Mouse (Mus musculus) lung, postnatal 10 days (tissue): Measurements from ENCODE around the gene Ociad2.
A peak's percentile ranks its signal among the peaks of the same experiment; 100 is the strongest.
"Not testable (repeated sequence)": the region's sequence is repeated elsewhere in the genome, so short reads cannot be mapped to it uniquely, and the experiment has no call there.

Source experiments
- DNase-seq: peaks from one replicate; pipeline ENCODE4 v3.0.0; 2021

The Ociad2 gene

DNA sequence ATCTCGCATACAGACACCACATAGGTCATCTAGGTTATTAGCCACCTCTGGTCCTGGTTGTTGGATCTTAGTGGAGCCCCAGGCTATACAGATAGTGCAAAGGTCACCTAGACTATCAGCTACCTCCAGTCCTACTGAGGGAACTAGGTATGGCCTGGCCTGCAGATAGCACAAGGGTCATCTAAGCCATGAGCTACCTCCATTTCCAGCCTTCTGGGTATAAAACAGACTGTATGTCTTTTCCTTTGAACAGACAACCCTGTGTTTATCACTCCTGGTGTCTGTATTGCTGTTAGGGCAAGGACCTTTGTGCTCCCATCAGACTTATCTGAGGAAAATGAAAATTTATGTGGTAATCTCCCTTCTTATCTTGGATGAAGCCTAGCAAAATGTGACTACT lies 11.0 kb upstream of the Ociad2 start:
- no peak for DNase-seq

DNA sequence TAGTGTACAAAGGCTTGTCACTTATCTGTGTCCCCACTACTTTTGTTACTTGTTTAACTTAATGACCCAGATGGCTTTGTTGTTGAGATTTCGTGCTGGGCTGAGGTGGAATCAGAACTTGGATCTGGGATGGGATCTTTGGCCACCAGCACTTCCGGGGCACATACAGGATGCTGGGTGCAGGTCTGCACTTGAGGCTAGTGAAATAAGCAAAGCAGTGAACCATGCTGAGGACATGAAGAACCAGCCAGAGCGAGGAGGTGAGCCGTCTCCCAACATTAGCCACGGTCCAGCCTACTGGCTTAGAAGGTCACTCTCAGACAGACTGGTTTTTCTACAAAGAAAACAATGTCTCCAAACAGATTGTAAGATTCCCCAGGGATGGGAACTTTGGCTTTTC lies 8.7 kb upstream of the Ociad2 start:
- no peak for DNase-seq

DNA sequence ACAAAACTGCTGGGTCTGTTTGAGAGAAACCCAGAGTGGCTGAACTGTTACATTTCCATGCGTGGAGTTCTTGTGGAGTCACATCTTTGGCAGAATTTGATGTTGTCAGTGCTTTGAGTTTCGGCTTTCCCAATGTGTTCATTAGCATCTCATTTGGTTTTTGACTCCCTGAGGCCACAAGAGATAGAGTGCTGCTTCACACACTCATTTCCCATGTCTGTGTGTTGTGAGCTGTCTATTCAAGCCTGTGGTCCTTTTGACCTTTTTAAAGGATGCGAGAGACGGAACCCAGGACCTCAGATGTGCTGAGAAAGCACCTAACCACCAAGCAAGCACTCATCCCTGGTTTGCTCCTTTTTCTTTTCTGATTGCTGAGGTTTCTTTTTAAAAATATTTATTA lies 4.4 kb upstream of the Ociad2 start:
- DNase-seq: no peak

DNA sequence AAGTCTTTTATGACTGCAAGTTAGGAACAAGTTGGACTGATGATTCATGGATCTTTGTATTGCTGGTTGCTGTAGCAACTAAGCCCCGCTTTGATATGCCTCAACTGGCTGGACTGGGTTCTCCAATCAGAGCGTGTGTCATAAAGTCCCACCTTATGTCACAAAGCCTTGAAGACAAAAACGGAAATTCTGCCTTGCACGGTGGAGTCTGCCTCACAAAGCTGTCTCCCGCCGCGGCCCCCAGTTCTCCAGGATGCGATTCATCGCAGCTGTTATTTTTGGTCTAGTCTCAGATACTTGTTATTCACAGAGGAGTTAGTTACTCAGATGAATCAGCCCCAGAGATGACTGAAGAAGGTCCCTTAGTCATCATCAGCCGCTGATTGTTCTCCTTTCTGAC lies 3.5 kb upstream of the Ociad2 start:
- no peak for DNase-seq

DNA sequence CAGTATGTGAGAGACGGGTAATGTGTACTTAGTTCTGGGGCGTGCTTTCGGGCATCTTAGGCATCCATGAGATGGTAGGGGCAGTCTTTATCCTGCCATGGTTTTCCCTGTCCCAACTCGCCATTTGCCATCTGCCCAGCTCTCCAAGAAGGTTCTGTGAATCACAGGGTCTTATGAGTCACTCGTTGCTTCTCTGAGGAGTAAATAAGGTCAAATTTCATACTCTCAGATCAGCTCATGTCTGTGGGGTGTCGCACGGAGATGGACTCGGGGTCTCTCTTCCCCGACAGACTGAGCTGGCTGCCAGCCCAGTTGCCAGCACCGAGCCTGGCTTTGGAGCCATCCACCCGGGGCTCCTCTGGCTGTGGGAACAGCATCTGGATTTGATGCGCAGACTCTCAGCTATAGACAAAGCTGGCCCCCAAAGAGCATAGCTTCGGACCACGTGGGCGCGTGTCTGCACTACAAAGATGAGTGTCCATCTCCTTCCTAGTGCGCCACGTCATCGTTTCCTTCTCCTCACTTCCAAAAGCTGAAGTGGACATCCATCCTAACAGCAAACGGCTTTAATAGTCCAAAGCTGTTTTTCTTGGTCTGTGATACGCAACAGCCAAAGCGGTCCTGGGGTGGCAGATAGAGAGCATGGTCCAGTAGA lies 2.0 kb upstream of the Ociad2 start:
- no peak for DNase-seq

DNA sequence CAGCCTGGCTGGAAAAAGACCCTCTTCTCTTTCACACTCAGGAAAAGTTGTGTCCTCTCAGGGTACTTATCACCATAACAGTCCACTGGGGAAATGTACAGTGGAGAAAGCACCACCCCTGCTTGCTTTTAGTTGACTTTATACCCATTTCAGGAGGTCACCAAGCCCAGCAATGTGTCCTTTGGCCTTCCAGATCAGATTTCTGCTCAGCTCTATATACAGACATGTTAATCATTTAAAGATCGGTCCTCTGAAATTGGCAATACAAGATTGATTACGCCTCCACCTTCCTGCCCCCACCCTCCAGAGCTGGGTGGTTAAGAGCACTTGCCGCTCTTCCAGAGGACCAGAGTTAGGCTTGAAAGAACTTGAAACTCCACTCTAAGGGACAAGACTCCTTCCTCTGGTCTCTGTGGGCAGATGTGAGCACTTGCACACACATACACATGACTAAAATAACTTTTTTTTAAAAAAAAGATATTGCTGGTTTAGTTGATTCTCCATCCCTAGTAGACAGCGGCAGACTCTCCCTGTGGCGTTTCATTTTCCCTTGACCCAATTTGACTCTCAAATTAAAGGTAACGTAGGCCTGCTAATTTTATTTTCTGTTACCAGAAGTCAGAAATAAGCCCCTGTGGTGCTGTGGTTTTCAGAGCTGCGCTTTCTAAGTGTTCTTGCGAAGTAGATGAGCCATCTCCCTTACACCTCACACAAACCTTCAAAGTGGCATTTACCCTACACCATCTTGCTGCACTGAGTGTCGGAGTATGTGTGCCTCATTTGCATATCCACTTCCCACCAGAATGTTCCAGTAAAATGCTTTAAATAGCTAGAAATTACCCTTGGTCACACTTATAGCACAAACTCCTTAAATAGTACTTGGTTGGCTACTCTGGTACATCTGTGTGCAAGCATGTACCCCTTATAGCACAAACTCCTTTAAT lies 777 bp downstream of the Ociad2 start:
- no peak for DNase-seq

DNA sequence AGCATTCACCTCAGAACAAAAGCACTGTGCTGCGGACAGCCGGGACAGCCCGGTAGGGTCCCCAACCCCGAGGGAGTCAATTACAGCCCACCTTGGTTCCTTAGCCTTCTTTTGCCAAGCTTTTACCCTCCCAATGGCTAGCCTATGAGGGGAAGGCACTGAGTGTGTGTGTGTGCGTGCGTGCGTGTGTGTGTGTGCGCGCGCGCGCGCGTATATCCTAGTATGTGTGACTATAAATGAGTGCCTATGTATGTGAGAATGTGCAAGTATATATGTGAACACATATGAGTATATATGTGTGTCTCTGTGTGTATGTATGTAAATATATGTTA lies 2.0 kb downstream of the Ociad2 start:
- no peak for DNase-seq

DNA sequence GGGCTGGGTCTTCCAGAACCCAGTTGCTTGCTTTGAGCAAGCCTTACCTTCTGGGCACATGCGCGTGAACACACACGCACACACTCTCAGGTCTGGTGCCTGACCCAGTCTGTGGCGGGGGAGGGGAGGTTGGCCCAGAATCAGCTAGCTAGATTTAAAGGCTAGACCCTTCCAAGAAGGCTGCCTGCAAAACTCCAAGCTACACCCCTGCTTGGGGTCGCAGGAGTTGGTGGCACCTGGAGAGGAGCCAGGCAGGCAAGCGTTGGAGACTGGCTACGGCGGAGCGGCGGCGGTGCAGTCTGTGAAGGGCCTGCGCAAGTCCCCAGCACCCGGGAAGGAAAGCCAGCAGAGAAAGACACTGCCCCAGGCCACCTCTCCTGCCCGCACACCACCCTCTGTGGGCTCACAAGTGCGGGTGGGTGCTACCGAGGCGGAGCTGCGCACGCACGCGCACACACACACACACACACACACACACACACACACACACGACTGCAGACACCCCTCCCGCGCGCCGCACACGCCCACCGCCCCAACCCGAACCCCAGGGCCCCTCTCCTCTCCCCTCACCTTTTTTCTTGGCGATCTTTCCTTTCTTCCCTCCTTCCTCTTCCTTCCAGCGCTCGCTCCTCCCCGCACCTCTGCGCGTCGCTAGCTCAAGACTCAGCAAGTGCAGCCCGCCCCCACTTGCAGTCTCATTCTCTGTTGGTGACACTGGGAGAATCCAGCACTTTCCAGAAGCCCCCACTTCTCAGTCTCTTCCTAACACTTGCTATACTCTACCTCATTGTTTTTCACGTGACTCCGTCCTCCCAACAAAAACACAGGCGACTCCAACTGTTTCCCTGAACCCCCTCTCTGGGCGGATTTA lies 2.6 kb downstream of the Ociad2 start:
- peak; percentile 33 for DNase-seq

DNA sequence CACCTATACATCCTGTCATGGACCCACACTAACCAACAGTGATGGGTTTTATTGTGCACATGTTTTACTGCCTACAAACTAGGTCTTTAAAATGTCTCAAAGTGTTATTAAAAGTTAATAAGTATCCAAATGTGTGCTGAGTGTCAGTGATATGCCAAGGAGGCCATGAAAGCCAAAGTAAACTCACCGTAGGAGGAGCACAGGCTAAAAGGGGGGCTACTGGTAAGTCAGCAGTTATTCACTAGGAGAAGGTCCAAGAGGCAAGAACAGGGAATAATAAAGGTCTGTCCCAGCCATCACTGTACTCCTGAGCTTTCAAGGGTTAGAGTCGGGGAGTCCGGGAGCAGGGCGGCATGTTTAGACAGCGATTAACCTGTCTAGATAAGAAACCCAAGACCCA lies 4.4 kb downstream of the Ociad2 start:
- no peak for DNase-seq

DNA sequence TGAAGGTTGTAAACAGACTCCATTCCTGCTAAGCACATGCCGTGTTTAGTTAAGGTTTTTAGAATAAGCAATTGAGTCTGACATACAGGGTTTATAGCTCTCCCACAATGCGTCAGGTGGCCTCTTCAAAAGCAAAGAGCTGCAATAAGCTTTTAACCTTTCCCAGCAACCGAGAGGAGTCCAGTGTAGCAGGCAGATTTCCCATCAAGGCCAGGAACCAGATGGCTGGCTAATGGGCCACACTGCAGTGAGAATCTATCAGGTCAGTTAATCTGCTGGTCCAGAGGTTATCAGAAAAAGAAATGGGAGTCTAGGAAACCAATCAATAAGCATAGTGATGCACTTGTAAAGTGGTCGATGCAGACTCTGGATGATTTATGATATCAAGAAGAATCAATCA lies 9.8 kb downstream of the Ociad2 start:
- DNase-seq: no peak

DNA sequence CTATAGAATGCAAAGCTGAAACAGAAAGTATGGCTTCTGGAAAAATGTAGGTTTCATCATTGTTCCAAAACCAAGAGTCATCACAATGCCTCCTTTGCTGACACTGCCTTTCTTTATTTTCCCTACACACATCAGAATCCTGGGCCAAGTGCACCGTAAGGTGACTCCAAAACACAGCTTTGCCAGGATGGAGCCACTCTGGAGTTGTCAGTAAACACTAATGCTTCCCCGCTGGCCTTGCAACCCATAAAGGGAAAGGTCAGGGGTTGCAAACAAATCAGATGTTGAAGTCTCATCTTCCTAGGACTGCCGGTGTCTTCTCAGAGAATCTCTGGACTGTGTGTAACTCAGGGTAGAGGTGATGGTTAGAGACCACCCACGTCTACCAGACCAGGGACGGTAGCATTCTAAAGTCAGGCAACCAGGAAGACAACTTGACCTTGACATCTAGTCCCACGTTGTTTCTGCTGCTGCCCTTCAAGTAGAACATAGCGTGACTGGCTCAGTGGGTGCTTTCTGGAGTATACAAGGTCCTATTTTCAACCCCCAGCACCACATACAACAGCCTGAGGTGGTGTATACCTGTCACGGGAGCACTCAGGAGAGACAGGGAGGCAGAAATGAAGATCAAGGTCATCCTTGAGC lies 16.2 kb downstream of the Ociad2 start:
- no peak for DNase-seq

DNA sequence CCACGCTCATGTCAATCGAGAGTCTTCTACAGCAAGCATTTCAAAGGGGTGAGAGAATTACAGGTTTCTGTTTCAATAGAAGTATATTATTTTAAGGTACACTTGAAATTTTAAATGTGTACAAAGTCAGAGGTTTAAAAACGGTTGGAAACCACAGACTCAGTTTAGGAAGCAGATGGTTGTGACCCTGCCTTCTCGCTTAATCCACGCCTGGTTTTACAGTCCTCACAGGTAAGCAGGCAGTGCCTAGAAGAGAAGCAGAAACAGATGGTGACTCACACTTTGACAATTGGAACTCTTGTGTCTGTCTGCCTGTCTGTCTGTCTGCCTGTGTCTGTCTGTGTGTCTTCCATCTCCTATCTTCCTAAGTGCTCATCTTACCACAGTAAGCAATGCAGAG lies 17.2 kb downstream of the Ociad2 start:
- no peak for DNase-seq

DNA sequence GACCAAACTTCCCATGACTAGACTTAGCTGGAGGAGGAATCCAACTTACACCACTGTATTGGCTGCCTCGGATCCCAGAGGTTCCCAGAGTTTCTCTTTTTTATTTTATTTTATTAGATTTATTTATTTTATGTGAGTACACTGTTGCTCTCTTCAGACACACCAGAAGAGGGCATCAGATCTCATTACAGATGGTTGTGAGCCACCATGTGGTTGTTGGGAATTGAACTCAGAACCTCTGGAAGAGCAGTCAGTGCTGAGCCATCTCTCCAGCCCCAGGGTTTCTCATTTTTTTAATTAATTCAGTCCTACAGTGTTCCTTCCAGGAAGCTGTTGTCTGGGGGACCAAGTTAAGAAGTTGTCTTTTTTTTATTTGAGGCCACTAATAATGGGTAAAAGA lies 18.1 kb downstream of the Ociad2 start:
- DNase-seq: not testable (repeated sequence)

DNA sequence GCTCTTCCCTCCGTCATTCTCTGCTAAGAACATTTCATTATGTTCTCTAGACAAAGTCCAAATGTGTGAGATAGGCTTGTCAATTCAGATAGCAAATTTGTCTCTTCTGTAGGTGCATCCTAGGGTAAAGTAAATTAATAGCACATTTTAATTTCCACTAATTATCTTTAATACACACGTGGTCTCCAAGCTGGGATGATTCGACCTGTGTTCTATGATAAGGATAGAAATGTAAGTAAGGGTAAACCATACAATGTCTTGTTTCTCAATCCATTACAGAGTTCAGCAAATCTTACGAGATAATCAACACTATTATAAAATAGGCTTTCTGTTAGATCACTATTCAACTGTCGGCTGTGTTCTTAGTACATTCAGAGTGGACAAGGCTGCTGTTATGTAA lies 21.5 kb downstream of the Ociad2 start:
- no peak for DNase-seq

DNA sequence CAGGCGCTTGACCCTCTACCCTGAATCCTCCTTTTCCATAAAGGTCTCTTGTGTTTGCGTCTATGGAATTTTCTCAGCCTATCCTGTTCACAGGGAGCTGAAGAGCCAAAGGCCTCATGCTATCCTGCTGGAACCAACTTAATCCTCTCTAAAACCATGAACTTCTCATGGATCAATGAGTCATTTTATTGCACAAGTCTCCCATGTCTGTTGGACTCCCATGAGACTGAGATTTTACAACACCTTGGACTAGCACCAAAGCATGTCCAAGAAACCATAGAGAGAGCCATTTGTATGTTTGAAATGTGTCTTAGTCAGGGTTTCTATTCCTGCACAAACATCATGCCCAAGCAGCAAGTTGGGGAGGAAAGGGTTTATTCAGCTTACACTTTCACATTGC lies 26.2 kb downstream of the Ociad2 start:
- DNase-seq: no peak

DNA sequence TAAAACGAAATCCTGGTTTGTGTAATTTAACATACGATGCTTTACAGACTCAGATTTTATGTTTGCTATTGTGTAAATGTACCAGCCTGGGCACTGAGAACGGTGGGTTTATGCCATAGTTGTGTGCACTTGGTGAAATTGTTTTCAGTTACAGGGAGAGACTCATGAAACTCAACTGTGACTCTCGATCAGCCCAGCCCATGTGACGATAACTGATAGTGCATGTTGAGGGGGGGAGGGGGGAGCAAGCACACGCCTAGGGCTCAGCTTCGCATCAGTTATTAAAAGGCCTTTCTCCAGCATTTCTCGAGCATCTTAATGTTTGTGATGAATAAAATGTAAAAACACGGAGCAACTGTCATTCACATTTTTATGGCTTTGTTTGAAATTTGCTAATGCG lies 27.2 kb downstream of the Ociad2 start:
- no peak for DNase-seq

DNA sequence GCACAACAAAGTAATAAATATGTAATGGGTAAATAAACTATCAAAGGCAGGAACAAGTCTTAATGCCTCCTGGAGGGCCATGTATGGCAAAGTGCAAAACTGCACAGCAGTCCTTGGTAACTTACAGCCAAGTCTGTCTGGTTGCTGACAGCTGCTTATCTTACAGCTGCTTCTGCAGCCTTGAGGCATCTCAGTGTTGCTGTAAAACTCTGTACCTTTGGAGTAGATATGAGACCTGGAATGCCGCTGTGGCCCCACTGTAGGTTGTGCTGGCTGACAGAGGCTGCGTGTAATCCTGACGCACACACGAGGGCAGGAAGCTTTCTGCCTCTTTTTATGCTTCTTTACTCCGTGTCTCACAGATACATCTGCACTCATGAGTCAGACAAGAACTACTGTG lies 29.4 kb downstream of the Ociad2 start:
- no peak for DNase-seq

DNA sequence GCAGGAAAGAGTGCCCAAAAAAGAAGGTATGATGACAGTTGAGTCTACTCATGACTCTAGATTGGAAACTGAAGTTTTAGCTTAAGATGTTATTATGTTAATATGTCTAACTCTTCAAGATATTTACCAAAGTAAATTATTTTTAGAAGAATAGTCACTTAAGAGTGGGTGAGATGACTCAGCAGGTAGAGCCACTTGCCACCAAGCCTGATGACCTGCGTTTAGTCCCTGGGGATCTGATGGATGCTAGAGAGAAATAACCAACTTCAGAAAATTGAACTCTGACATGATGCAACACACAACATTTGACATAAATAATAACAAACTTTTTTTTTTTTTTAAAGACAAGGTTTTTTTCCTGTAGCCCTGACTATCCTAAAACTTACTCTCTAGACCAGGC lies 30.4 kb downstream of the Ociad2 start:
- no peak for DNase-seq

DNA sequence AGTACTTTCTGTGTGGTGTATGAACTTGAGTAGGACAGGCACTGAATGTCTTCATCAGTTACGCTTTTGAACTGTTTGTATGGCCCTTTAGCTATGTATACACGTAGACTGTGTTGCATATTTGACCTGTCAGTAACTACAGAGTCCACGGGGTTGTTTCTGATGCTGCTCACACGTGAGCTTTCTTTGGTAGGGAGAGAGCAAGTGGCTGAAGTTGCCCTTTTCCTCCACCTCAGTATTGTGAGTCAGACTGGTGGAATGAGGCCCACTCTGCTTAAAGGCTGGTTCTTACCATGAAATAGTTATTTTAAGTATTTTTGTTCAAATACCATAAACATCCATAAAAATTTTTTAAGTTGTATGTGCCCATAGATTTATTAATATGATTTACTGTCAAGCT lies 31.3 kb downstream of the Ociad2 start:
- DNase-seq: no peak

DNA sequence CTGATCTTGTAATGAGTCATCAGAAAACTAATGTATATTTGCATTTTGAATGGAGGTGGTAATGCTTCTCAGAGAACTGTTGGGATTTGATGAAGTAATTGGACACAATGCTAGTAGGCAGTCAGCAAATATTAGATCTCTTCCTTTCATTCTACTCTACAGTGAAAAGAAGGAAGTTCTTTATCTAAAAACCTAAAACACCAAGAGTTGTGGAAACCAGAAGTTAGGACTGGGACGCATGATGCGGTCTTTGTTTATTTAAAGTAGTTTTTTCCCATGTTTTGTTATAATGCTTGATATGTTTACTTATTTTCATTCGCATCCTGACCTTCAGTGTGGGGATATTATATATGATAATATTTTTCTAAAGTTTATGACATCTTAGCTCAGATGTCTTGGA lies 33.5 kb downstream of the Ociad2 start:
- DNase-seq: no peak

DNA sequence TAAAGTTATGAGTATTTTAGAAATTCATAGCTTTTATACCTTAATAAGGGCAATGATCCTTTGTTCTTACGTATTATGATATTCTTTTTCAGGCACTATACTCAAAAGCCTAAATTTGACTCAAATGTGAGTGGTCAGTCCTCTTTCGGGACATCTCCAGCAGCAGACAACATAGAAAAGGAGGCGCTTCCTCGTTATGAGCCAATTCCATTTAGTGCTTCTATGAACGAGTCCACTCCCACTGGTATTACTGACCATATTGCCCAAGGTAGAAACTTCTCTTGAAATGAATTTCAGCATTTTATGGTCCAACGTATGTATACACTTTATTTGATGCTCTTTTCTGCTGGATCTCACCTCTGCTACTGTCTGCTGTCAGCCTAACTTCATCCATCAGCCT lies 34.3 kb downstream of the Ociad2 start:
- no peak for DNase-seq

DNA sequence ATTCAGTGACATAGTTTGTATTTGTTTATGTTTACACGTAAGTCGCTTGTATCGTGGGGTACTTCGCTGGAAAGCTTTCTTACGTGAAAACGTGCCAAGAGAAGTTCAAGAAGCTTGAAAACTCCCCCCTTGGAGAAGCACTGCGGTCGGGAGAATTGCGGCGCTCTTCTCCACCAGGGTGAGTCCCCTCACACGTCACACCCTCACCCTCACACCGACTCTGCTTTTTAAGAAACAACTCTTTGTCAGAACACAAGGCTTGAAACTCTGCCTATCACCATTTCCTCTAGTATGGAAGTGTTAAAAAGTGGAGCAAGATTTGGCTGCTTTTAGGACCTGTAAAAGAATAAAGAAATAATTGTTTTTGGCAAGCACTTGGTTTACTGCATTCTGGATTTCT lies 36.3 kb downstream of the Ociad2 start:
- no peak for DNase-seq

DNA sequence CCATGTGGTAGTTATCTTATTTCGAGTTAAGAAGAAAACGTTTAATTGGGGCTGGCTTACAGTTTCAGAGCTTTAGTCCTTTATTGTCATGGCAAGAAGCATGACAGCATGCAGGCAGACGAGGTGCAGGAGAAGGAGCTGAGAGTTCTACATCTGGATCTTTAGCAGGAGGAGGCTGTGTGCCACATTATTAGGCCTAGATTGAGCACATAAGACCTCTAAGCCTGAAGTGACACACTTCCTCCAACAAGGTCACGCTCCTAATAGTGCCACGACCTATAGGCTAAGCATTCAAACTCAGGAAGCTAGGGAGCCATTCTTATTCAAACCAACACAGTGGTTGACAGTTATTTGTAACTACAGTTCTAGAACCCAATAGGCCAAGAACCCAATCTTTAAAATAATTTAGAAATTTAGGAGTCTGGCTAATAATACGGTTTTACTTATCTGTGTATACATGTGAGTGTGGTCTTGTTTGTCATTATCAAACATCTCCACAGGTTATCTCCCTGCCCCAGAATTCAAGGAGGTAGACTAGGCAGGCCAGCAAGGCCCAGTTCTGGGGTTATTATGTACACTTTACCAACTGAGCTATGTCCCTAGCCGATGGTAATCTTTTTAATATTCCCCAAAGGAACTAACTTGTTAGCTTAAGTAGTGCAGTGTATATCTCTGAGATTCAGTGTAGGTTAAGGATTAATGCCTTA lies 39.1 kb downstream of the Ociad2 start:
- no peak for DNase-seq
